Mouse (Mus musculus): ENCODE data around the gene Zbtb20.

Gene Zbtb20

DNA sequence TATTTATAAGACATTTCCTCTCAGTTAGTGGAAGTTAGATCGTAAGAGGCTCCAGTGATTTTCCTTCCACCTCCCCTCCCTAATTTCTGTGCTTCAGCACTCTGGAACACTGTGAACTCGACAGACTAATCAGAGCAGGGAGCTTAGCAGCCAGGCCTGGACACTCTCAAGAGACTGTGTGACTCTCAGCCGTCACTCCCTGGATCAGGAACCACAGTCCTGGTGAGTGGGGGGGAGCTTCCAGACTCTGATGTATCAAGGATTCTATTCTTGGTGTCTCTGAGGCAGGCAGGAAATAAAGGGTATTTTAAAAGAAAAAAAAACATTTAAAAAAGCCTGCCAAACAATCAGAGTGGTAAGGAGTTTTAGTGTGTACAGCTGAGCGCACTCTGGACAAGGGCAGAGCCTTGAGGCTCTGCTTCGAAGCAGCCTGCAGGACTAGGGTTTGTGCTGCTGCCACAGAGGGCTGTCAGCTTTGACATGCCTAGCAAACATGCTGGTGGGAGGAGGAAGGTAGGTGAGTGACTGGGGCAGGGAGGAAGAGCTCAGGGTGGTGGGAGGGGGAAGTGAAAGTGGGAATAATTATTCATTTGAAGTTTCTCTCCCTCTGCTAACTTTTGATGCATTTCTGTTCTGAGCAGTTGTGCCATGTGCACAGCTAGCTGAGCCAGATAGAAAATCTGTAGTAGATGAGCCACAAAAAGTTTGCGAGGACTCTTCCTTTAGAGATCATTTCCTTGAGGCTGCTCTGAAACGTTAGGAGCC lies 488.3 kb downstream of the Zbtb20 start:
- no peak for DNase-seq

DNA sequence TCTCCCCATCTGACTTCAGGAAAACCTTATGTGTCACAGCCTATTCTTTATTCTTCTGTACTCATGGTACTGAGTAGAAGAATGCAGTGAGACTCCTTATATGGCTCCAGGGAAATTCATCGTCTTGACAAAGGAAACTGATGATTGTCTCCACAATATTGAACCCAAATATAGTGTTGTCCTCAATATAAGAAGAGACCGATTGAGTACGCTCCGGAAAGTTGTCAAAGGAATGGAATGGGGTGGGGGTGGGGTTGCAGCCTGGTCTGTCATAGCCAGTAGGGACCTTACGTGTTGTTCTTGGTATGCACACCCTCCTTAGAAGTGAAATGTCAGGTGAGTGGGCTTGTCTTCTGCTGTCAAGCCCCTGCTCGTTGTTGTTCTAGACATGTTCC lies 488.8 kb downstream of the Zbtb20 start:
- no peak for DNase-seq

DNA sequence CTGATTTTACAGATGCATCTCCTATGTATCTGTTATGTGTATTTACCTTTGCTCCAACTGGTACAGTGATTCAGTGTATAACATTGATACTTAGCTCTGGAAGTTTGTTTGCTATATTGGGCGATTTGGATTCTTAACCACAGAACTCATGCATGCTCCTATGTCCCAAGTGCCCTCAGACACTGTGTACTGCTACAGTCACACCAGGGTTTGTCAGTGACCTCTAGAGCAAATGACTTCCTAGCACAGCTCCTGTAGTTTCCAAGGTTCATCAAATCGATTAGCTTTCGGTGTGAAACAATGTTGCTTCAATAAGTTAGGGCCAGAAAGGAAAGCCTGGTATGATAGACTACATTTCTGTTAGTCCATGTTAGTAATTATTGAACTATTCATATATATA lies 489.6 kb downstream of the Zbtb20 start:
- DNase-seq = no peak

DNA sequence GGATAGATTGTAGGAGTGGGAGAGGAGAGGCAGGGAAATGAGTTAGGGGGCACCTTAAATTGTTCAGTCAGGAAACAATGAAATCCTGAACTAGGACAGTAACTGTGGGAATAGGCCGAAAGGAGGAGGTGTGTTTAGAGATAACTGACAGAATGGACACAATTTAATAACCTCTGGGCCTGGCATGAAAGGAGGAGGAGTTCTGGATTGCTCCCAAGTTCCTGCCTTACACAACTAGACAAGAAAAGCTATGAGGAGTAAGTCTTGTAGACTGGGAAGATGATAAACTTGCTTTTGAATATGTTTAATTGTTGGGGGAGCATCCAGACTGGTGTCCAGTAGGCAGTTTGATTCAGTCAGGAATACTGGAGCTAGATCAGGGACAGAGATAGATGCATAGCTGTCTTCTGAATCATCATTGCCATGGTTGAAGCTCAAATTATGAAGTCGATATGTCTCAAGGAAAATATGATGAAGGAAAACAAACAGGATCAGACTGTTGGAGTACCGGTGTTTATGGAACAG lies 494.9 kb downstream of the Zbtb20 start:
- no peak for DNase-seq

DNA sequence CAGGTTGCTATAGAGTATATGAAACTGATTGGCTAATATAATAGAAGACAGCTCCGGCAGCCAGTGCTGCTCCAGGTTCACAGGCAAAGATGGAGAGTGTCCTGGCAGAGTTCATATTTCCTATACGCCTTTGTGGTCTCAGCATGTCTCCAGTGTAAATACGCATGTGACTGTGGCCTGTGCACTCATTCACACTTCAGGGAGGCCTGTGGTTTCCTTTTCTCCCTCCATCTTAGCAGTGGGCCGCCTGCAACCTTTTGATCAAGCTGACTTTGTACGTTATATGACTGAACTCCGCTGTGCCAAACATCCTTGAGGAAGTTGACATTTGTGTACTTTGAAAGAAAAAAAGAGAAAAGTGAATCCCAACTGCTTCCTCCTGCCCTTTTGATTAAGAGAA lies 501.1 kb downstream of the Zbtb20 start:
- DNase-seq = peak; percentile 13

DNA sequence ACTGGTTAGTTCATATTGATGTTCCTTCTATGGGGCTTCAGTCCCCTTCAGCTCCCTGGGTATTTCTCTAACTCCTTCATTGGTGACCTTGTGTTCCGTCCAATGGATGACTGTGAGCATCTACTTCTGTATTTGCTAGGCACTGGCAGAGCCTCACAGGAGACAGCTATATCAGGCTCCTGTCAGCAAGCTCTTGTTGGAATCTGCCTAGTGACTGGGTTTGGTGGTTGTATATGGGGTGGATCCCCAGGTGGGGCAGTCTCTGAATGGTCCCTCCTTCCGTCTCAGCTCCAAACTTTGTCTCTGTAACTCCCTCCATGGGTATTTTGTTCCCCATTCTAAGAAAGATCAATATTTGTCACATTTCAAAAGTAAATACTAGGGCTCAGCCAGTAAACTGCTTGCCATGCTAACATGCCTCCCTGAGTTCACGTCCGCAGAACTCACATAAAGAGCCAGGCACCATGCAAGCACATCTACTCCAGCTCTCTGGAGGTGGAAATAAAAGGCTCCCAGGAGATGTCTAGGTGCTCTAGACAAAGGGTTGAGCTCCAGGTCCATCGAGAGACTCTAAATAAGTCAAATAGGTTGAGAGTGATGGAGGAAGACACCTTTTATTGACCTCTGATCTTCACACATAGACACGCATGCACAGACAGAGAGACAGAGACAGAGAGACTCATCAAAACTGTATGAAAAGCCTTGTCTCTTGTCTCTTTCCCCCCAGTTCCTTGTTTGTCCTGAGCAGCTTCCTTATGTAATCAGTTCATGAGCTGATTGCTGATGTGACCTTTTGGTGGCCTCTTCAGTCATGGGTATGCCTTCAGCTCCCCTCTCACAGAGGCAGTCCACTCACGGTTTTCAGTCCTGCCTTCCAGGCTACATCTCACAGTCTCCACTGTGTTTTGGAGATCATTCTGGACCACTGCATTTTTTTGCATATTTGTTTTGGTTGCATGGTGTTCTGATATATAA lies 504.0 kb downstream of the Zbtb20 start:
- DNase-seq = no peak

DNA sequence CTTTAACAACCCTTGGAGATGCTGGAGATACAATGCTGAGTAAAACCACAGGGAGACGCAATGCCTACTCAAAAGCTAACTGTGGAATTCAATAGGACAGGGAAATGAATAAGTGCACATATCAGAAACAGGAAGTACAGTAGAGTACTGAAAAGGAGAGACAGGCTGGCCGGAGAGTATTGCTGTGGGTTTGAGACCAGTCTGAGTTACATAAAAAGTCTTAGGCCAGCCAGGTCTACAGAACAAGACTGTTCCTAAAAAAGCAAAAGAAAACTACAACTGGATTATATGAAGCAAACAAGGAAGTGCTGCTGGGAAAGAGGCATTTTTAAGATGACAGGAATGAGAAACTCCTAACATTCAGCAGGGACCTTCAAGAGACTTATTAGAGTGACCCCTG lies 505.5 kb downstream of the Zbtb20 start:
- no peak for DNase-seq

DNA sequence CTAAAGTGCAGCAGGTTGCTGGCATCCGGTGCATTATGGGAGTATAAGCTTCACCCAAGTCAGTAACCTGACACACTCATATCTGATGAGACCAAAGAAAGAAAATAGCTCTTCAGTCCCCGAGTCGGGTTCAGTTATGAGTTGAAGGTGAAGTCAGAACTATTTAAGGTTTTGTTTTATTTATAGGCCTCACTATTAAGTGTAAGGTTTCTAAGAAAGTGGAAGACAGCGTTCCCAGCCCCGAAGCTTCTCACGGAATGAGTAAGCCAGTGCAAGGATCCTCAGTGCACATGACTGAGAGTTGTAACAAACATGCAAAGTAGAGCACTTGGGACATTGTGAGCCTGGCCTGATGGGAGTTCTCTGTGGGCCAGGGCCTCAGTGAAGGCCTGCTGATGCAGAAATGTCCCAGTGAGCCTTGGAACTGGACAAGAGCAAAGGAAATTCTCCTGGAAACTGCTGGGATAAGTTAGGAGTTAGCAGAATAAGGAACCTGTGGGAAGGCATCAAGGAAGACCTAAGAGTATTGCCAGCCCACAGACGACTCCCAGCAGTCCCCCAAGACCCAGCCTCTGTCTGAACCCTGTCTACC lies 507.6 kb downstream of the Zbtb20 start:
- DNase-seq = no peak

DNA sequence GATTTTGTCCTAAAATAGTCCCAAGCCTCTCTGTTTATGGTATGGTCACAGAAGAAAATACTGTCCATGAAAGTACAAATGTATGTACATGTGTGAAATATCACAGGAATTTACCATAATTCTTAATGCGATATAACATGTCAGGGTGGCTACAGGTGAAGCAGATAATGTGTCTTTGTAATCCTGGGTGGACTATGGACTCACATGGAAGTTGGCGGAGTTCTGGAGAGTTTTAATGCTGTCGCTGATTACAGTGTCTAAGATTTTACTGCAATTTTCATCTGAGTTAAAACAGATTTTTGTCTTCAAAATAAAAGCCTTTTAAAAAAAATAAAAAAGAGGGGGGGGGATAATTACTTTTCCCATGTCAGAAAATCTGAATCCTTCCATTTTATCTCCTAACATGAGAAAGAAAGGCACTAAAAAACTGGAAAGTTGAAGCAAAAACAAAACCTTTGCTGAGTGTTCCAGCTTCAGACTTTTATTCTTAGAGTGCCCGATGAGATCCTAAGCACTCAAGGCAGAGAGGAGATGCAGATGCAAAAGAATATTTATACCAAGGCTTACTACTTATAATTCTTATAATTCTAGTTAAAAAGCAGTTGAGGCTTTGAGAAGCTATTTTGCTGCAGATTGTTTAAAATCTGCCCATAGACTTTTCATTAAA lies 509.4 kb downstream of the Zbtb20 start:
- no peak for DNase-seq

DNA sequence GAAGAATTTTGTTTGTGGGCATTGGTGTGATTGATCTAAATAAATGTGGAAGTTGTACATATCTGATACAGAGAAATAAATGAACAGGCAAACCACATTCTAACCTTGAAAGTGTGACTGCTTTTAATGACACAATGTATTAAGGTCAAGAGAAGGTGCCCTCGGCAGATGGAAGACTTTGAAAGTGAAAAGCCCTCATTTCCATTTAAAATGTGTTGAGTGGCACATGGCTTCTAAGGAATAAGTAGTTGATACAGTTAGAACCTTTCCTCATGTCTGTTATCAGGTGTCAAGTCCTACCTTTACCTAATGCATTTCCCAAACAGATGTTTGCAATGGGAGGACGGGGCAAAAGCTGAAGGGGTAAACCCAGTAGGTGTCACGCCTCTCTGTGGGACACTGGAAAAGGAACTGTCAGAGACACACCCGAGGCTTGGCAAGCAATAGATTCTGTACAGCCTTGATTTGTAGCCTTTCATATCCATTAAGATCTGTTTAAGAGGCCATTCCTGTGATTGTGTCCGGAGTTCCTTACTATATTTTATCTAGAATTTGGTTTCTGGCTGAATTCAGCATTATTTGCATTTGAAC lies 510.0 kb downstream of the Zbtb20 start:
- no peak for DNase-seq

DNA sequence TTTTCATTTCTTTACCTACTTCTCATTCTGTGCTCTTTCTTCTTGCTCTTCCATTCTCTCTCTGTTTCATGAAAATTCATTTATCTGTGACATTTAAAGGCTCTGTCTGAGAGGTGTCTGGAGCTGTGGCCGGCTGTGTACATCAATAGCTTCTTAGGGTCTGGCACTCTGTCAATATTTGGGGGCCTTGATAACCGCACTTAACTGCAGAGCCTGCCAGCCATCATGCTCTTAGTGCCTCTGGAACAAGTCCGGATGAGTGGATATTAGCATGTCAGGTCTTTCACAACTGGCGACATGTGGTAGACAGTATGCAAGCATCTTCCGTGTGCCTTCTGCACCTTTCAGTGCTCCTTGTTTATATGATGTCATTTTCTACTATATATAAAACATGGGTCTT lies 510.7 kb downstream of the Zbtb20 start:
- DNase-seq = no peak

DNA sequence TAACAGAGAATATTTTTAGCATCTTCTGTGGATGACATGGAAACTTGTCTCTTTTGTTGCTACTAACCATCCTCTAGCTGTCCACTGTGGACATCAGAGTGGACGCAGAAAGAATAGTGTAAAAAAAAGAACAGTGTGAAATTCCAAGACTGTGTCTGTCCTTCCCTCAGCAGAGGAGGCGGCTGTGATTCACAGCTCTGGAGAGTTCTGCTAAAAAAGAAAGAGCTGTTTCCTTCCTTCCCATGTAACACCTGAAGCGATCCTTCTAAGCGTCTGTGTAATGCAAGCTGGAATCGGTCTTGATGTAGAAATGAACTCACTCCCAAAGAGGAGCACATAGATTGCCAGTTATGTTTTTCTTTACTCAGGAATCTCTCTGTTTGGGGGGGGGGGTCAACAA lies 512.7 kb downstream of the Zbtb20 start:
- DNase-seq = no peak

DNA sequence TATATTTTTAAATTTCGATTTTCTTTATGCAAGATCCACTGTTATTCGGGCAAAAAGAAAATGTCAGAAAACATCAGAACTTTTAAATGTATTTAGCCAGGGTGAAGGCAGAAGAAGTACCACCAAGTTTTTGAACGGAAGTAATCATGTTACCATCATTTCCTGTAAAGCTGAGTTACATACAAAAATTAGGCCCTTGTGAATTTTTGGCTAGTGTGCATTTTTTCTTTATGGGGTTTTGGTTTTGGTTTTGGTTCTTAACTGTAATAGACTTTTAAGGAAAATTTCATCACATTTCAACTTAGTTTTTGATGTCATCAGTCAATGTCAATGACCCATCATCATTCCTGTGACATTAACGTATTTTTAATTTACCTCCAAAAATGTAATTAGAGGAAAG lies 514.7 kb downstream of the Zbtb20 start:
- no peak for DNase-seq

DNA sequence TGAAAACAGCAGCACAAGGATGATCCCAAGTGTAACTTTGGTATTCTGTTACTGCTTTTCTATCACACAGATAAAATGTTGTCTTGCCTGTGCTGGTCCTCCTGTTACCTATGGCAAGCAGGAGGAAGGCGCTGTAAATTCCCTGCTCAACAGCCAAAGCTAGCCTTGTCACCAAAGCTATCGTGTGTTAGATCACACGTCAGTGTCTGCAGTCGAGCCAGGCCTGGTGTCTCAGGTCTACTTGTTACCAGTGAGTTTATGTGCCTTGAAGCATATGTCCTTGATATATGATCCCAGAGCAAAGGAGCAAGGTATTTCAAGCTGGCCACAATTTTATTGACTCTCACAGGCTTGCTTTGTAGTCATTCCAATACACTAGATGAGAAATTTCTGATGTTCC lies 517.7 kb downstream of the Zbtb20 start:
- DNase-seq = no peak

DNA sequence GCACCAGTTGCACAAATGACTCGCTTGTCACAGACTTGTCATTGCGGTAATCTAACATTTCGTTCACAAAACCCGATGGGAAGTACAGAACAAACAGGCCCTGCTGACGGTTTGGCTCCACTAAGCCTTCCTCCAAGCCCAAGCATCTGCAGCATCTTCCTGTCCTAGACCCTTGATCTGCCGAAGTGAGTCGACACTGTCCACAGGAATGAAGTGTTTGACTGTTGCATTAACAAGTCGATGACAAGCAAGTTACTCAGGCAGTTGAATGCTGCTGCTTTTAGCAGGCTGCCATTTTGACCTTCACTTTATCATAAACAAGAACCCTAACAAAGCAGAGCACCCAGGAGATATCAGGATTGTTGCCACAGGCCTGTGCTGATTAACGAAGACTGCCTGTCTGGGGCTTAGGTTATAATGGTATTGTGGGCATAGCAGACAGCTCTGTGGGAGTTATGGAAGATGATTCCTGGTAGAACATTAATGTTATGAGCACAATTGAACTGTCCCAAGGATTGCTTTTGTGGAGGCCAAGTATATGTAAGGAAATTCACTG lies 518.4 kb downstream of the Zbtb20 start:
- DNase-seq = no peak

DNA sequence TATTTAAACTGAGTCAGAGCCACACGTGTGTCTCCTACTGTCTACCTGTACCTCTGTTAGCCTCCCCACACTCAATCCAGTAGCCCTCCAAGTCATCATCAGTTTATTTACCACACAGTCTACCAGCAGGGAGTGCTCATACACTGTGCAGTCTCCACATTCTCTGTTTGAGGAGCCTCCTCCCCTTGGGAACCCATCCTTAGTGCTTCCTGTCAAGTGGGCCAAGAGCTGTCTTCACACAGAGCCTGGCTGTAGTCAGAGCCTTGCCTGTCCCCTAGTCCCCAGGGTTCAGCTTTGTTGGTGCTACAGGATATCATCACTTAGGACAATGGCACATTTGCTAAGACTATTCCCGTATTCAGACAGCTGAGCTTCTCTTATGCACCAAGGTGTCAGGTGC lies 519.1 kb downstream of the Zbtb20 start:
- no peak for DNase-seq

DNA sequence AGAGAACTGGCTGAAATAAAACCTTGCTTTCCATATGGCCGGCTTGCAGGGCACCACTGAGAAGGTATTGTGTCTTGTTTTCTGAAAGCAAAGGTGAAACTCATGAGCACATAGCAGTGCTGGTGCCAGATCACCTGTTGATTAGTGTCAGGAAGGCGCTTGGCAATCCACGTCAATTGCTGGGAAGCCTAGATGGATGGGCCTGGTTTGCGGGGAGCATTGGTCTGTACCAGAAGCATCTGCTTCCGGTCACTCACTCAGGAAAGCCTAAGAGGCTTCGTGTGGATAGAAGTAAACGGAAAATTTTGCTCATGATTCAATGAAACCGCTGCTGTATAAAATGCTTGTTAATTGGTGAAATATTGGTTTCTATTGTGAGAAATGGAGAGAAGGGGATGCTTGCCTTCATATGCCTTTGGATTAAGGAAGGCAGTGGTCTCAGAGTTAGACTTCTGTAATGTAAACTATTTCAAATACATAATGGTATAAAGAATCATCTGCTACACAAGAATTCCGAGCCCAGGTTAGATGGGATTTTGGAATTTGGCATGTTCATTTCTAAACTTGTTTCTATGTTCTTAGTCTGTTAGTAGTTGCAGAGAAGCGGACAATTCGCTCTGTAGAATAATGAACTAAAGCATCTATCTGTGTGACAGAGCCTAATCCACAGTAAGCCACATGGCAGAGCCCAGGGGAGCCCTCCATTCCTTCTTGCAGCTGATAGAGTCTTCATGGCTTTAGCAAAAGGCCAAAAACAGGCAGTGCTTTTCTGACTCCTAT lies 521.4 kb downstream of the Zbtb20 start:
- DNase-seq = no peak

DNA sequence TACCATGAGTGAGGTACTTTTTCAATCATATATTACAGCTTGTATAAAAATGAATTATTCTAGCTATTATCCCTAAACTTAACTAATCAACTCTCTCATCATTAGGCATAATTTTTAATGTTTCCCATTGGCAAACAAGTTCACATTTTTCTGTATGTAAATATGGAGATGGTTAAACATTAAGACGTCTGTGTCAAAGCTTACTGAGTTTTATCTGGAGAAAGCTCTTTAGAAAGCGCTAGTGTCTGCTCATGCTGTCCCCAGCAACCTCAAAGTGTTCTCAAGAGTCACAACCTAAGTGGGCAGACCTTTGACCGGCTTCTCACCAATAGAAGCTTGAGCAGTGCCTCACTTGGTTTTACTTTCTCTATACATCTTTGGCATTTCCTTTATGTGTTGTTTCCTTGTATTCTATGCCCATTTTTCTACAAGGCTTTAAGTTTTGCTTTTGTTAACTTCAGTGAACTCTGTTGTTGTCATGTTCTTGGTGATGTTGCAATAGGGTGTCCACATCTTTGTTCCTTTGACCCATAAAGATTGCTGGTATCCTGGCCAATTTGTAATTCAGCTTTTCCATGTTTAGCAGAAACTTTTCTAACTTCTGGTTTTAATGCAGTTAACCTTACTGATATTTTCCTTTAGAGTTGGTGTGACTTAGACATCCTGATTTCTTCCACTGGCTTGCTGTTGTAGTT lies 522.1 kb downstream of the Zbtb20 start:
- no peak for DNase-seq

DNA sequence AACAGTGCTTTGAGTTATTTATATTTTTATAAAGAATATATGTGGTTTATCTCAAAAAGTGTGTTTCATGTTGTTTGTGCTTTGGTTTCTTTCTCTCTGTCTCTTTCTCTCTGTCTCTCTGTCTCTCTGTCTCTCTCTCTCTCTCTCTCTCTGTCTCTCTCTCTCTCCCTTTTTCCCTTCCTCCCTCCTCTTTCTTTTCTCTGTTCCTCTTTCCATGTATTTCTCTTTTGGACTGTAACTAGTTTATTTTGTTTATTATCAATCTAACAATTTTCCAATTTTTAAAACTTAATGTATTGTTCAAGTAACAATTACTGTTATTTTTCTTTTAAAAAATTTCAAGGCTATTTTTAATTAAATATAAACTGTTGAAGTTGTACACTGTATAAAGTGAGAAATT lies 523.7 kb downstream of the Zbtb20 start:
- DNase-seq = no peak

DNA sequence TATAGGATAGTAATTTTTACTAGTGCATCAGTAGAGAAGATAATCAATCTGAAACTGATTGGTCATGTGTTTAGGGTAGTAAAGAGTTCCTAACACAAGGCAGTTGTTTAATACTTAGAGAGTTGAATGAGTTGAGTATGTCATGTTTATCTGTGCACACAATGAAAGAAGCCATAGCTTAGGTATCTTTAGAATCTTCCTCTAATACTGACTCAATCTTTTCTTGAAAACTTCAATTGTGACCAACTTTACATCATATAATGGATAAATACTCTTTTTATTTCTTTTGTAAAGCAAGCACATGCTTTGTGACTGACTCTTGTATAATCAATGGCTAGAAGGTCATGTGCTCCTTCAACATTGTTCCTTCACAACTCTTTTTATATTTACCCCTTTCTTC lies 524.4 kb downstream of the Zbtb20 start:
- DNase-seq = no peak

DNA sequence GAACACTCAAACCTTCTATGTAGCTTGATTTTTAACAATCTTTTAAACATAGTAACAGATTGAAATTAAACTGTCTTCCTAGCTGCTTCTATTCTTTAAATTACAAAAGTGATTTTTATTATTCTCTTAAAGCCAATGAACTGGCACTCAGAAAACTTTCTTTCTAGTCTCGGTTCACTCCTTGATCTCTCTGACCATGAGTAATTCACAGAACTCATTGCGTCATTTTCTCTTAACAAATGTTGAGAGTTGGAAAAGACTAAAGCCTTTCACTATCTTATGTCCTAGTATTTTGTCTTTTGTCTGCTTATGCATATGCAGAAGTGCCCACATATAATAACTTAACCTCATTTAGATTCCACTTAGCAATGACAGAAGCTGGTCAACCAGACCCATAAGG lies 525.3 kb downstream of the Zbtb20 start:
- no peak for DNase-seq

All from thymus, postnatal 25 days (tissue).